Mouse (Mus musculus): ENCODE results near the gene Golga4. TPM values are rescaled to one million over a fixed set of nuclear protein-coding genes. Genes with fewer than 3 reads are reported as not detected.

Golga4 gene
- polyA plus RNA-seq, 1 experiment from 2014 or later = 38.9 TPM

DNA sequence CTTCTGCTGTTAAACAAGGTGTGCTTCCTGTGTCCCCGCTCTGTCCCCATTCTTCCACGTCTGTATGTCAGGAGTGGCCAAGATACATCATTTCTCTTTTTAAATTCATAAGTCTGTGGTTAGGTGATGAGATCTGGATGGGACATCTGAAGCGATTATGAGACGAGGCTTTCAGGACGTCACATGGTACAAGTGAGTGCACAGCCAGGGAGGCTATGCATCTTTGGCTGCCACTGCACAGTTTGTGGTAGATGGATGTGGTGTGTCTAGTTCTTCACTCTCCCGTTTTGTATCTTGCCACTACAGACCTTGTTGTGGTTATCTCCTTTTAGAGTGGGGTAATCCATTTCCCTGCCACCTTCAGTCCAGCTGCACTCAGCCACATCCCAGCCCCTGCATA, 79.9 kb downstream of the Golga4 start:
- WGBS = 77% methylated on average over 6 of the region's 6 CpGs
- no peak for ATAC-seq (replicated peaks; ENCODE audit: low FRiP score, low read depth)
- Histone ChIP-seq H3K27me3 (ENCODE audit: insufficient read depth, low read length) (no peaks in the 10 kb centered on the region), H3K9me3 (replicated peaks; ENCODE audit: low read length) (no peaks in the 10 kb centered on the region), H3K4me2 (ENCODE audit: low read length) (no peak overlapping the region), H3K4me1 (replicated peaks; ENCODE audit: insufficient read depth, low read length) (no peaks in the 10 kb centered on the region; the same call in 1 of the 2 replicates), H3K36me3 (ENCODE audit: insufficient read depth, low read length) (0 out of 2 replicates have a peak, but pooled peaks cover 7% of the 10 kb centered on the region), H3K27ac (no peak overlapping the region), H3K9ac (ENCODE audit: low read depth, low read length) (no peak overlapping the region), H3K4me3 (replicated peaks; ENCODE audit: low read depth, low read length) (no peak overlapping the region)
- DNase-seq (ENCODE audit: low spot score) = no peak
- no peak for TF ChIP-seq CTCF (IDR thresholded peaks at IDR 0.05; ENCODE audit: low read depth)

DNA sequence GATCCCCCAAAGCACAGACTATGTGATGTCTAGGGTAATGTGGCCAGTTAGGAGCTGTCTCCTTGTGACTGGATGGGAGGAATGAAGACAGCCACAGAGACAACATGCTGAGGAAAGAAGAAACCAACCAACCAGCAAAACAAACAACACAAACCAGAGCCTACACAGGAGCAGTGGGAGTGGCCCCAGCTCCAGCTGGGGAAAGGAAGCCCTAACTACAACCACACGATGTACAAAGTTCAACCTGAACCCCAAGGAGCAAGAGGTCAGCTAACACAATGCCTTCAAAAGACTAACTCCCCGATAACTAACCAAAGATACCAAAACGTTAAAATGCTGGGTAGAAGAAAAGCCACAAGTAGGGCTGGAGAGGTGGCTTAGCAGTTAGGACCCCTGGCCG, 81.0 kb downstream of the Golga4 start:
- TF ChIP-seq CTCF (IDR thresholded peaks at IDR 0.05; ENCODE audit: low read depth) = no peak
- Histone ChIP-seq H3K9ac (ENCODE audit: low read depth, low read length) (no peak overlapping the region), H3K4me1 (replicated peaks; ENCODE audit: insufficient read depth, low read length) (no peaks in the 10 kb centered on the region; the same call in 1 of the 2 replicates), H3K27ac (no peak overlapping the region), H3K4me2 (ENCODE audit: low read length) (no peak overlapping the region), H3K9me3 (replicated peaks; ENCODE audit: low read length) (no peaks in the 10 kb centered on the region), H3K4me3 (replicated peaks; ENCODE audit: low read depth, low read length) (no peak overlapping the region), H3K36me3 (ENCODE audit: insufficient read depth, low read length) (0 out of 2 replicates have a peak, but pooled peaks cover 4% of the 10 kb centered on the region), H3K27me3 (ENCODE audit: insufficient read depth, low read length) (no peaks in the 10 kb centered on the region)
- ATAC-seq (replicated peaks; ENCODE audit: low FRiP score, low read depth) (no peak), DNase-seq (ENCODE audit: low spot score) (no peak)
- 53% methylated on average over 4 of the region's 4 CpGs for WGBS

DNA sequence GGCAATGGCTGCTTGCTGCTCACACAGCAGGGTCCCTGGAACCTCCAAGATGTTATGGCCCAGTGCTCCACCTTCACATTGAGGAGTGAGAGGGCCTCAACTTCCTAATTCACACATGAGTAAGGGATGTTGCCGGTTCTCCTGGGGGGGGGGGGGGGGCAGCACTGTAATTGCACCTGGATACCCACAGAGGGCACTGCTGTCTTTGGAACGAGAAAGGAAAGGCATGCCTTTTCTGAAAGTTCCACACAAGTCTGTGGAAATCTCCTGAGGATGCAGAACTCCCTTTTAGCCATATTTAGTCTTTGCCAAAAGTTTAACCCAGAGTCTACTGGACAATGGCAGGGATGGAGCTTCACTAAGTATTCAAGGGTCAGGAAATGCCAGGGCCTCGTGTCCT, 83.2 kb downstream of the Golga4 start:
- no peak overlapping the region for H3K4me3 ChIP-seq (replicated peaks; ENCODE audit: low read depth, low read length)
- H3K4me1 ChIP-seq (replicated peaks; ENCODE audit: insufficient read depth, low read length) = no peaks in the 10 kb centered on the region; the same call in 1 of the 2 replicates
- H3K27ac ChIP-seq = no peak overlapping the region
- no peaks in the 10 kb centered on the region for H3K9me3 ChIP-seq (replicated peaks; ENCODE audit: low read length)
- TF ChIP-seq CTCF (IDR thresholded peaks at IDR 0.05; ENCODE audit: low read depth) = peak; percentile 84
- ATAC-seq (replicated peaks; ENCODE audit: low FRiP score, low read depth) (no peak), DNase-seq (ENCODE audit: low spot score) (peak; percentile 79)
- H3K9ac ChIP-seq (ENCODE audit: low read depth, low read length) = no peak overlapping the region
- WGBS = 24% methylated on average over 3 of the region's 3 CpGs
- H3K36me3 ChIP-seq (ENCODE audit: insufficient read depth, low read length) = no peaks in the 10 kb centered on the region
- H3K4me2 ChIP-seq (ENCODE audit: low read length) = no peak overlapping the region
- H3K27me3 ChIP-seq (ENCODE audit: insufficient read depth, low read length) = no peaks in the 10 kb centered on the region

DNA sequence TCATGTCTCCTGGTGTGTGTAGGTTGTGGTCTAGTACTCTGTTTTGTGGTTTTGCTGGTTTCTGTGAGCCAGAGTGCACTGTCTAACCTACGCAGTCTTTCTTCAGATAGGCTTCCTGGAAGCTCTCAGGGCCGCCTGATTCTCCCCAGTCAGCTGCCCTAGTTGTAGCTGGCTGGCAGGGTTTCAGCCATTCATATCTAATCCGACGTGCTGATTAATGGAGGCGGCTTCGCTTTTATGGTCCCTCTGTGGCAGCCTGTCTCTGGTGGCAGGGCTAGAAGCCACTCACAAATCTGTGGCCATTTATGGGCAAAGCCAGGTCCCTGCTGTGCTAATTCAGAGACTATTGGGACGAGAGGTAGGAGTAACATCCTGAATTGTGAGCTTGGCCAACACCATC, 84.2 kb downstream of the Golga4 start:
- H3K36me3 ChIP-seq (ENCODE audit: insufficient read depth, low read length) = no peaks in the 10 kb centered on the region
- H3K9me3 ChIP-seq (replicated peaks; ENCODE audit: low read length) = no peaks in the 10 kb centered on the region
- no peak for TF ChIP-seq CTCF (IDR thresholded peaks at IDR 0.05; ENCODE audit: low read depth)
- H3K9ac ChIP-seq (ENCODE audit: low read depth, low read length) = no peak overlapping the region
- WGBS = 62% methylated on average over 7 of the region's 7 CpGs
- H3K4me2 ChIP-seq (ENCODE audit: low read length) = no peak overlapping the region
- no peak for DNase-seq (ENCODE audit: low spot score)
- no peak for ATAC-seq (replicated peaks; ENCODE audit: low FRiP score, low read depth)
- H3K27ac ChIP-seq = no peak overlapping the region
- no peaks in the 10 kb centered on the region for H3K27me3 ChIP-seq (ENCODE audit: insufficient read depth, low read length)
- no peaks in the 10 kb centered on the region; the same call in 1 of the 2 replicates for H3K4me1 ChIP-seq (replicated peaks; ENCODE audit: insufficient read depth, low read length)
- H3K4me3 ChIP-seq (replicated peaks; ENCODE audit: low read depth, low read length) = no peak overlapping the region

DNA sequence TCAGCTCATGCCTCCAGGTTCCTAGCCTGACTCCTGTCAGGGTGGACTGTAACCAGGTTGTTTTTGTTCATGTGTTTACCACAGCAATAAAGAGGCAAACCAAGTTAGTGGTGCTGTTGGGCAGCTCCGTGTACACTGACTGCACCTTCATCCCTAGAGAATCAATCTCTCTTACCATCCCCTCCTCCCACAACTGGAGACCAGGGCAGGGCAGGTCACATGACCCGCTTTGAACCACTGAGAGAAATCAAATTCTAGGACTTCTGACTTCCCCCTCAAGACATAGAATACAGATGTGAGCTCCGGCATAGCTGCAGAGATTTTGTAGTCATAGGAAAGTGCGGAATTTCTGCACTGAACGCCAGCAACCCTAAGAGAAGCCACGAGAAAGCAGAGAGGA, 85.6 kb downstream of the Golga4 start:
- no peak overlapping the region for H3K9ac ChIP-seq (ENCODE audit: low read depth, low read length)
- H3K9me3 ChIP-seq (replicated peaks; ENCODE audit: low read length) = no peaks in the 10 kb centered on the region
- 52% methylated on average over 6 of the region's 6 CpGs for WGBS
- DNase-seq (ENCODE audit: low spot score) (no peak), ATAC-seq (replicated peaks; ENCODE audit: low FRiP score, low read depth) (no peak)
- H3K27ac ChIP-seq = no peak overlapping the region
- H3K4me2 ChIP-seq (ENCODE audit: low read length) = no peak overlapping the region
- no peaks in the 10 kb centered on the region for H3K27me3 ChIP-seq (ENCODE audit: insufficient read depth, low read length)
- no peaks in the 10 kb centered on the region for H3K36me3 ChIP-seq (ENCODE audit: insufficient read depth, low read length)
- H3K4me1 ChIP-seq (replicated peaks; ENCODE audit: insufficient read depth, low read length) = no peaks in the 10 kb centered on the region; the same call in 1 of the 2 replicates
- no peak for TF ChIP-seq CTCF (IDR thresholded peaks at IDR 0.05; ENCODE audit: low read depth)
- H3K4me3 ChIP-seq (replicated peaks; ENCODE audit: low read depth, low read length) = no peak overlapping the region

DNA sequence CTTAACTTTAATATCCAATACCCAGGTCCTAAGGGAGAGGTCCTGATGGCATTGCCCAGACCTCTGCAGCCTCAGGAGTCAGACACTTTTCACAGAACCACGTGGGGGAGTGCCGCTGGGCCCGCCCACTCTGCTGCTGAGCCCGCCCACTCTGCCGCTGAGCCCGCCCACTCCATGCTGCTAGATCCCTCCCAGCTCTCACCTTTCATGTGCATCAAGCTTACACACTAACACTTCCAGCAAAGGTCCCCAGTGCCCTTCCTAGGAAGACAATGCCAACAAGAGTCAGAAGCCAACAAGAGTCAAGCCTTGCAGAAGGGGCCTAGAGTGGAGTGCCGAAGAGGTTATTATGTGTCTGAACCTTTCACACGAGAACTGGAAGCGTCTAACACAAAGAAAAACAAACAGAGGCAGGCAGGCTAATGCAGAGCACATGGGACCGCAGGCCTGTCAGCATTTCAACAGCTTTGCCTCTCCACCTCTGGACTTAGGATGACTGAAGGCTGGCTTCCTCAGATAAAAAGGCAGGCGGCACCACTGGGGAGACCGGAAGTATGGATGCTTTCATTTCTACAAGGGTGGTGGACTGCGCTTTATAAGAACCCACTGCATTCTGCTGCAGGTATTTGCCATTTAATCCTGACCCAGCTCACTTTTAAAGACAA, 86.7 kb downstream of the Golga4 start:
- Histone ChIP-seq H3K27ac (0 out of 2 replicates have a peak overlapping the region, but pooled peaks have one; percentile 14), H3K9ac (ENCODE audit: low read depth, low read length) (no peak overlapping the region), H3K27me3 (ENCODE audit: insufficient read depth, low read length) (no peaks in the 10 kb centered on the region), H3K4me1 (replicated peaks; ENCODE audit: insufficient read depth, low read length) (no peaks in the 10 kb centered on the region; the same call in 1 of the 2 replicates), H3K9me3 (replicated peaks; ENCODE audit: low read length) (no peaks in the 10 kb centered on the region), H3K4me3 (replicated peaks; ENCODE audit: low read depth, low read length) (no peak overlapping the region), H3K36me3 (ENCODE audit: insufficient read depth, low read length) (no peaks in the 10 kb centered on the region), H3K4me2 (ENCODE audit: low read length) (peak overlapping the region; percentile 9; the same call in 1 of the 2 replicates)
- 29% methylated on average over 13 of the region's 13 CpGs for WGBS
- TF ChIP-seq CTCF (IDR thresholded peaks at IDR 0.05; ENCODE audit: low read depth) = no peak
- ATAC-seq (replicated peaks; ENCODE audit: low FRiP score, low read depth) (peak; percentile 74), DNase-seq (ENCODE audit: low spot score) (peak; percentile 64)
